Mouse (Mus musculus) liver, embryonic 12.5 days (tissue): ENCODE results near the gene Adat2. TPM values are rescaled to one million over a fixed set of nuclear protein-coding genes. Genes with fewer than 3 reads are reported as not detected.

Experiments used
- ATAC-seq: fragments of 200-750 bp; cut with Nextera tagmentation; 2 replicates; pipeline ENCODE4 v1.8.0; 2017; ENCODE audit warnings: moderate number of reproducible peaks, mild to moderate bottlenecking, moderate library complexity
- H3K27ac ChIP-seq: fragments of 300-500 bp; sonication (generic); 2 replicates; pipeline ENCODE4 v1.5.1; 2016; ENCODE audit warnings: mild to moderate bottlenecking
- H3K27me3 ChIP-seq: fragments of 300-500 bp; sonication (generic); replicated peaks from 2 replicates; pipeline ENCODE4 v1.6.1; 2016; ENCODE audit warnings: mild to moderate bottlenecking, moderate library complexity
- H3K36me3 ChIP-seq: fragments of 300-500 bp; sonication (generic); 2 replicates; pipeline ENCODE4 v1.6.1; 2016; ENCODE audit warnings: mild to moderate bottlenecking, moderate library complexity
- H3K4me1 ChIP-seq: fragments of 300-500 bp; sonication (generic); 2 replicates; pipeline ENCODE4 v1.6.1; 2016
- H3K4me2 ChIP-seq: fragments of 300-500 bp; sonication (generic); 2 replicates; pipeline ENCODE4 v1.6.1; 2016; ENCODE audit warnings: mild to moderate bottlenecking, moderate library complexity
- H3K4me3 ChIP-seq: fragments of 300-500 bp; sonication (generic); 2 replicates; pipeline ENCODE4 v1.5.1; 2016; ENCODE audit warnings: mild to moderate bottlenecking, moderate library complexity
- H3K9ac ChIP-seq: fragments of 300-500 bp; sonication (generic); 2 replicates; pipeline ENCODE4 v1.6.1; 2016; ENCODE audit warnings: mild to moderate bottlenecking, moderate library complexity
- H3K9me3 ChIP-seq: fragments of 300-500 bp; sonication (generic); replicated peaks from 2 replicates; pipeline ENCODE4 v1.6.1; 2016; ENCODE audit warnings: mild to moderate bottlenecking, moderate library complexity
- WGBS: fragments of 180-500 bp; shearing (Covaris S2); methylation state at CpG from one replicate; pipeline ENCODE4 v1.1.7; 2016; ENCODE audit not compliant: insufficient replicate concordance; 5-methylcytosine and 5-hydroxymethylcytosine counted together
- polyA plus RNA-seq: library from polyadenylated mRNA; unstranded; fragments of >200 nt; fragmentation: Nextera tagmentation; extraction: Ambion mirVana; gene quantifications from 2 replicates; pipeline ENCODE4 v1.2.1, GENCODE M21; 2016

Gene Adat2
- polyA plus RNA-seq, 1 experiment from 2014 or later: 4.0 TPM

DNA sequence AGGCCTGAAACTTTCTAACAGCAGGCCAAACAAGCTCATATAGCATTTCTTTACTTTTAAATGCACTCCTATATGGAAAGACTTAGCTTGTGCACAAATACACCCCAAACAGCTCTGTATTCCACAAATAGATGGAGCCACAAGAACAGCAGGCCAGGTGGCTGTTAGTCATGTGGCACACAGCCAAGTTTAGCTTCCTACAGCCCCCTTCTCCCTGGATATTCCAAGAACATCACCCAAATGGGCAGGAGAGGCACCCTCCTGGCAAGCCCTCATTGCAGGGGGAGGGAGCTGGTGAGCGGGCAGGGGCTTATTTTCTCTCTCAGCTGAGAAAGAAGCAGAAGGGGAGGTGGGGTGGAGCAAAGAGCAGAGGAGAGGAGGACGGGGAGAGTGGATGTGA lies 48.2 kb downstream of the Adat2 start:
- ATAC-seq: no peak
- no peak overlapping the region for H3K9ac ChIP-seq
- no peaks in the 10 kb centered on the region for H3K9me3 ChIP-seq
- H3K4me3 ChIP-seq: no peak overlapping the region
- H3K27me3 ChIP-seq: no peaks in the 10 kb centered on the region
- H3K36me3 ChIP-seq: no peaks in the 10 kb centered on the region
- H3K27ac ChIP-seq: no peak overlapping the region
- H3K4me2 ChIP-seq: no peak overlapping the region
- 61% methylated on average over 2 of the region's 2 CpGs for WGBS
- no peaks in the 10 kb centered on the region for H3K4me1 ChIP-seq

Other genes with a start within 250 kb of the Adat2 start
- gene Phactr2, start 78.5 kb upstream of the Adat2 start, polyA plus RNA-seq: 9.8 and 10.4 TPM in 2 replicates
- gene Fuca2, start 53.4 kb upstream of the Adat2 start, polyA plus RNA-seq: 57.7 and 59.6 TPM in 2 replicates
- 12.4 and 14.2 TPM in 2 replicates for gene Pex3, start 248 bp downstream of the Adat2 start, polyA plus RNA-seq